Mouse (Mus musculus) MEL (cell line): ENCODE data around the gene Arl4d. TPM values are rescaled to one million over a fixed set of nuclear protein-coding genes. Genes with fewer than 3 reads are reported as not detected.

ENCODE experiments used
- DNase-seq: peaks from one replicate; pipeline ENCODE4 v3.0.0; 2011; ENCODE audit warnings: low read depth, low spot score
- H3K27ac ChIP-seq: 2 replicates; pipeline ENCODE4 v1.5.1; 2012; ENCODE audit warnings: low read depth, mild to moderate bottlenecking, control low read depth, low read length, moderate library complexity; ENCODE audit not compliant: control insufficient read depth
- H3K27me3 ChIP-seq, 2 experiments: fragments of 150-350 bp in 1 of 2; sonication (generic) in 1 of 2; 2 replicates each; pipeline ENCODE4 v1.6.1; 2012; ENCODE audit warnings: low read length in 2 of 2, mild to moderate bottlenecking in 2 of 2, improper control_type of control experiment in 1 of 2, moderate library complexity in 1 of 2; ENCODE audit not compliant: insufficient read depth in 2 of 2, control insufficient read depth in 1 of 2
- H3K36me3 ChIP-seq, 2 experiments: 2 replicates each; pipeline ENCODE4 v1.6.1; 2012 to 2014; ENCODE audit warnings: low read length in 2 of 2, improper control_type of control experiment in 1 of 2, inconsistent platforms in 1 of 2, mild to moderate bottlenecking in 1 of 2; ENCODE audit not compliant: insufficient read depth in 2 of 2, control insufficient read depth in 1 of 2
- H3K4me1 ChIP-seq, 2 experiments: fragments of 150-350 bp in 1 of 2; sonication (generic) in 1 of 2; 2 replicates each; pipeline ENCODE4 v1.6.1; 2012; ENCODE audit warnings: low read length in 2 of 2, improper control_type of control experiment in 1 of 2, mild to moderate bottlenecking in 1 of 2; ENCODE audit not compliant: insufficient read depth in 2 of 2, control insufficient read depth in 1 of 2
- H3K4me3 ChIP-seq, 2 experiments: fragments of 150-350 bp in 1 of 2; sonication (generic) in 1 of 2; 2 replicates each; pipeline ENCODE4 v1.5.1; 2012; ENCODE audit warnings: low read depth in 2 of 2, low read length in 2 of 2, mild to moderate bottlenecking in 2 of 2, moderate library complexity in 2 of 2, control low read depth in 1 of 2, improper control_type of control experiment in 1 of 2; ENCODE audit not compliant: control insufficient read depth in 1 of 2, insufficient read depth in 1 of 2
- H3K79me2 ChIP-seq: 2 replicates; pipeline ENCODE4 v1.6.1; 2012; ENCODE audit warnings: mild to moderate bottlenecking, low read length, moderate library complexity; ENCODE audit not compliant: control insufficient read depth, poor library complexity, insufficient read depth
- H3K9ac ChIP-seq: 2 replicates; pipeline ENCODE4 v1.6.1; 2012; ENCODE audit warnings: low read depth, mild to moderate bottlenecking, control low read depth, low read length, moderate library complexity; ENCODE audit not compliant: control insufficient read depth, poor library complexity, severe bottlenecking
- H3K9me3 ChIP-seq: fragments of 150-350 bp; sonication (generic); replicated peaks from 2 replicates; pipeline ENCODE4 v1.6.1; 2012; ENCODE audit warnings: mild to moderate bottlenecking, low read length, improper control_type of control experiment, moderate library complexity; ENCODE audit not compliant: insufficient read depth
- BHLHE40 ChIP-seq: IDR thresholded peaks from 2 replicates; pipeline ENCODE4 v1.6.1; 2012; ENCODE audit warnings: low read depth, mild to moderate bottlenecking, inconsistent platforms, low read length, improper control_type of control experiment, borderline replicate concordance
- CHD2 ChIP-seq: IDR thresholded peaks from 2 replicates; pipeline ENCODE4 v1.6.1; 2011; ENCODE audit warnings: low read length, improper control_type of control experiment
- CTCF ChIP-seq, 3 experiments: IDR thresholded peaks in 2 of 3; conservative IDR thresholded peaks in 1 of 3; 2 replicates each; pipeline ENCODE4 v1.5.1; 2011 to 2012; ENCODE audit warnings: low read length in 3 of 3, low read depth in 2 of 3, mild to moderate bottlenecking in 2 of 3, improper control_type of control experiment in 1 of 3, inconsistent platforms in 1 of 3, mixed read lengths in 1 of 3, moderate library complexity in 1 of 3; ENCODE audit not compliant: control insufficient read depth in 1 of 3, insufficient read depth in 1 of 3, poor library complexity in 1 of 3, severe bottlenecking in 1 of 3
- E2F4 ChIP-seq: IDR thresholded peaks from 2 replicates; pipeline ENCODE4 v1.6.1; 2011; ENCODE audit warnings: low read depth, low read length, improper control_type of control experiment, borderline replicate concordance
- ELF1 ChIP-seq: IDR thresholded peaks from 2 replicates; pipeline ENCODE4 v1.6.1; 2014; ENCODE audit warnings: low read depth, mild to moderate bottlenecking, inconsistent platforms, low read length, improper control_type of control experiment, moderate library complexity
- EP300 ChIP-seq, 2 experiments: IDR thresholded peaks; 2 replicates each; pipeline ENCODE4 v1.6.1; 2011; ENCODE audit warnings: improper control_type of control experiment in 2 of 2, low read length in 2 of 2, low read depth in 1 of 2, mild to moderate bottlenecking in 1 of 2
- GATA1 ChIP-seq: IDR thresholded peaks from 2 replicates; pipeline ENCODE4 v1.6.1; 2011; ENCODE audit warnings: low read depth, low read length, improper control_type of control experiment
- JUND ChIP-seq: IDR thresholded peaks from 2 replicates; pipeline ENCODE4 v1.6.1; 2011; ENCODE audit warnings: low read depth, mild to moderate bottlenecking, improper control_type of control experiment, low read length
- KAT2A ChIP-seq: conservative IDR thresholded peaks from 2 replicates; pipeline ENCODE4 v1.6.1; 2012; ENCODE audit warnings: low read depth, low read length, improper control_type of control experiment, inconsistent platforms
- MAFK ChIP-seq: IDR thresholded peaks from 2 replicates; pipeline ENCODE4 v1.6.1; 2011; ENCODE audit warnings: low read depth, mild to moderate bottlenecking, low read length, improper control_type of control experiment, borderline replicate concordance
- MAX ChIP-seq: IDR thresholded peaks from 2 replicates; pipeline ENCODE4 v1.6.1; 2011; ENCODE audit warnings: low read length, improper control_type of control experiment
- MEF2A ChIP-seq: IDR thresholded peaks from 2 replicates; pipeline ENCODE4 v1.6.1; 2014; ENCODE audit warnings: low read depth, mild to moderate bottlenecking, inconsistent platforms, low read length, improper control_type of control experiment; ENCODE audit not compliant: poor library complexity, insufficient replicate concordance, severe bottlenecking; ENCODE audit errors: extremely low read depth
- MXI1 ChIP-seq: IDR thresholded peaks from 2 replicates; pipeline ENCODE4 v1.6.1; 2011; ENCODE audit warnings: mild to moderate bottlenecking, low read depth, low read length, improper control_type of control experiment
- NELFE ChIP-seq: IDR thresholded peaks from 2 replicates; pipeline ENCODE4 v1.6.1; 2011; ENCODE audit warnings: low read depth, low read length, improper control_type of control experiment
- NRF1 ChIP-seq: IDR thresholded peaks from 2 replicates; pipeline ENCODE4 v1.6.1; 2014; ENCODE audit warnings: low read depth, mild to moderate bottlenecking, inconsistent platforms, low read length, improper control_type of control experiment, moderate library complexity; ENCODE audit not compliant: poor library complexity, insufficient read depth, severe bottlenecking
- POLR2A ChIP-seq, 2 experiments: IDR thresholded peaks; 2 replicates each; pipeline ENCODE4 v1.6.1; 2011 to 2012; ENCODE audit warnings: low read length in 2 of 2, mild to moderate bottlenecking in 2 of 2, control low read depth in 1 of 2, improper control_type of control experiment in 1 of 2, low read depth in 1 of 2, moderate library complexity in 1 of 2; ENCODE audit not compliant: control insufficient read depth in 1 of 2, insufficient read depth in 1 of 2, poor library complexity in 1 of 2
- POLR2AphosphoS5 ChIP-seq: IDR thresholded peaks from 2 replicates; pipeline ENCODE4 v1.6.1; 2012; ENCODE audit warnings: low read depth, borderline replicate concordance, mild to moderate bottlenecking, inconsistent platforms, low read length, moderate library complexity, mixed read lengths
- RAD21 ChIP-seq: IDR thresholded peaks from 2 replicates; pipeline ENCODE4 v1.6.1; 2011; ENCODE audit warnings: mild to moderate bottlenecking, low read depth, low read length, improper control_type of control experiment
- RCOR1 ChIP-seq: IDR thresholded peaks from 2 replicates; pipeline ENCODE4 v1.6.1; 2012; ENCODE audit warnings: low read depth, mild to moderate bottlenecking, inconsistent platforms, low read length, improper control_type of control experiment
- SIN3A ChIP-seq: IDR thresholded peaks from 2 replicates; pipeline ENCODE4 v1.6.1; 2012; ENCODE audit warnings: low read length, improper control_type of control experiment, inconsistent platforms
- SMC3 ChIP-seq: IDR thresholded peaks from 2 replicates; pipeline ENCODE4 v1.6.1; 2011; ENCODE audit warnings: low read depth, low read length, improper control_type of control experiment
- TAL1 ChIP-seq: IDR thresholded peaks from 2 replicates; pipeline ENCODE4 v1.6.1; 2012; ENCODE audit warnings: mild to moderate bottlenecking, inconsistent platforms, low read length, moderate library complexity, mixed read lengths
- TCF12 ChIP-seq: IDR thresholded peaks from 2 replicates; pipeline ENCODE4 v1.6.1; 2014; ENCODE audit warnings: low read depth, mild to moderate bottlenecking, inconsistent platforms, low read length, improper control_type of control experiment, moderate library complexity
- UBTF ChIP-seq: IDR thresholded peaks from 2 replicates; pipeline ENCODE4 v1.6.1; 2012; ENCODE audit warnings: low read depth, mild to moderate bottlenecking, inconsistent platforms, low read length, improper control_type of control experiment, moderate library complexity, borderline replicate concordance; ENCODE audit not compliant: insufficient read depth
- USF1 ChIP-seq: IDR thresholded peaks from 2 replicates; pipeline ENCODE4 v1.6.1; 2014; ENCODE audit warnings: low read depth, mild to moderate bottlenecking, inconsistent platforms, low read length, improper control_type of control experiment, moderate library complexity
- USF2 ChIP-seq, 2 experiments: IDR thresholded peaks; 2 replicates each; pipeline ENCODE4 v1.6.1; 2011 to 2012; ENCODE audit warnings: improper control_type of control experiment in 2 of 2, low read length in 2 of 2, borderline replicate concordance in 1 of 2, inconsistent platforms in 1 of 2, low read depth in 1 of 2, mild to moderate bottlenecking in 1 of 2; ENCODE audit not compliant: insufficient read depth in 1 of 2
- ZC3H11A ChIP-seq: IDR thresholded peaks from 2 replicates; pipeline ENCODE4 v1.6.1; 2012; ENCODE audit warnings: low read depth, mild to moderate bottlenecking, inconsistent platforms, low read length, improper control_type of control experiment
- ZMIZ1 ChIP-seq: IDR thresholded peaks from 2 replicates; pipeline ENCODE4 v1.6.1; 2012; ENCODE audit warnings: low read depth, mild to moderate bottlenecking, inconsistent platforms, low read length, improper control_type of control experiment, moderate library complexity
- ZNF384 ChIP-seq: IDR thresholded peaks from 2 replicates; pipeline ENCODE4 v1.6.1; 2012; ENCODE audit warnings: low read depth, mild to moderate bottlenecking, inconsistent platforms, low read length, improper control_type of control experiment
- polyA plus RNA-seq, 2 experiments: library from polyadenylated mRNA; stranded (reverse) in 1 of 2; unstranded in 1 of 2; fragments of >175 nt in 1 of 2; fragments of >200 nt in 1 of 2; gene quantifications; 2 replicates each; pipeline versions ENCODE4 v1.2.1 to v1.2.4; 2012; ENCODE audit warnings: low replicate concordance in 2 of 2, low read depth in 1 of 2; ENCODE audit not compliant: insufficient read length in 2 of 2, insufficient read depth in 1 of 2, missing spikeins in 1 of 2
- total RNA-seq: library from RNA; depleted of rRNA; stranded (reverse); fragments of 300-350 nt; gene quantifications from 2 replicates; pipeline ENCODE4 v1.2.3, GENCODE M21; 2012

Gene Arl4d
- total and polyA plus RNA-seq, 3 experiments: 0.17 to 0.23 TPM; not detected in 1

- Histone ChIP-seq H3K4me1 (peaks cover 2 to 32% of the 10 kb centered on the region in 2 experiments; a peak in 2 of 4 replicates), H3K36me3 (peaks cover 0 to 19% of the 10 kb centered on the region in 2 experiments; a peak in 2 of 4 replicates), H3K4me3 (no peak overlapping the region), H3K9ac (no peak overlapping the region), H3K27me3 (0 out of 4 replicates have a peak, but pooled peaks cover 0 to 1% of the 10 kb centered on the region in 2 experiments), H3K9me3 (no peaks in the 10 kb centered on the region), H3K79me2 (no peaks in the 10 kb centered on the region), H3K27ac (no peak overlapping the region)
- no peak for TF ChIP-seq USF1
- TF ChIP-seq RCOR1: no peak
- no peak for TF ChIP-seq BHLHE40
- 0 out of 2 replicates have a peak, but pooled peaks have one; percentile 26 for TF ChIP-seq SIN3A
- 0 out of 2 replicates have a peak, but pooled peaks have one; percentile 14 for TF ChIP-seq GATA1
- no peak for TF ChIP-seq POLR2A (IDR thresholded peaks at IDR 0.05; ENCODE audit: control insufficient read depth in 1 of 2, insufficient read depth in 1 of 2, low read depth in 1 of 2, low read length in 2 of 2, poor library complexity in 1 of 2)
- no peak for TF ChIP-seq TAL1
- peak; percentile 61 for DNase-seq
Observed at GRCm38 (mm10) chr11:101668546-101669261, 3.4 kb downstream of the Arl4d start.

- Histone ChIP-seq H3K4me3 (no peak overlapping the region), H3K27ac (no peak overlapping the region), H3K36me3 (peaks cover 0 to 15% of the 10 kb centered on the region in 2 experiments; a peak in 2 of 4 replicates), H3K9me3 (no peaks in the 10 kb centered on the region), H3K27me3 (0 out of 4 replicates have a peak, but pooled peaks cover 0 to 1% of the 10 kb centered on the region in 2 experiments), H3K9ac (no peak overlapping the region), H3K79me2 (no peaks in the 10 kb centered on the region), H3K4me1 (peaks cover 0 to 29% of the 10 kb centered on the region in 2 experiments; a peak in 2 of 4 replicates)
- DNase-seq: no peak
- TF ChIP-seq ELF1 (no peak), MAFK (no peak), ZC3H11A (no peak), NRF1 (no peak), SMC3 (no peak), USF1 (no peak), ZNF384 (no peak), GATA1 (peak; percentile 42; the same call in 1 of the 2 replicates), KAT2A (no peak), RAD21 (no peak), SIN3A (no peak), UBTF (no peak), ZMIZ1 (no peak), NELFE (no peak), USF2 (IDR thresholded peaks at IDR 0.05; ENCODE audit: borderline replicate concordance in 1 of 2, insufficient read depth in 1 of 2, low read depth in 1 of 2, low read length in 2 of 2) (no peak), JUND (no peak), POLR2AphosphoS5 (no peak), CTCF (IDR thresholded peaks at IDR 0.05 in 2 of 3, conservative IDR thresholded peaks at IDR 0.05 in 1 of 3; ENCODE audit: control insufficient read depth in 1 of 3, insufficient read depth in 1 of 3, low read depth in 2 of 3, low read length in 3 of 3, poor library complexity in 1 of 3, severe bottlenecking in 1 of 3) (no peak), EP300 (IDR thresholded peaks at IDR 0.05; ENCODE audit: low read depth in 1 of 2, low read length in 2 of 2) (peak in 1 of 2 experiments; percentile 23; a peak in 1 of 4 replicates), RCOR1 (peak; percentile 63; the same call in 1 of the 2 replicates), MAX (no peak), MEF2A (no peak), E2F4 (no peak), MXI1 (no peak), TCF12 (0 out of 2 replicates have a peak, but pooled peaks have one; percentile 10), CHD2 (no peak)
Observed at GRCm38 (mm10) chr11:101670334-101670733, 5.0 kb downstream of the Arl4d start.
